Mouse (Mus musculus): ENCODE results near the gene Zfp667.
A peak's percentile ranks its signal among the peaks of the same experiment; 100 is the strongest.
"Not testable (repeated sequence)": the region's sequence is repeated elsewhere in the genome, so short reads cannot be mapped to it uniquely, and the experiment has no call there.

Zfp667 gene

DNA sequence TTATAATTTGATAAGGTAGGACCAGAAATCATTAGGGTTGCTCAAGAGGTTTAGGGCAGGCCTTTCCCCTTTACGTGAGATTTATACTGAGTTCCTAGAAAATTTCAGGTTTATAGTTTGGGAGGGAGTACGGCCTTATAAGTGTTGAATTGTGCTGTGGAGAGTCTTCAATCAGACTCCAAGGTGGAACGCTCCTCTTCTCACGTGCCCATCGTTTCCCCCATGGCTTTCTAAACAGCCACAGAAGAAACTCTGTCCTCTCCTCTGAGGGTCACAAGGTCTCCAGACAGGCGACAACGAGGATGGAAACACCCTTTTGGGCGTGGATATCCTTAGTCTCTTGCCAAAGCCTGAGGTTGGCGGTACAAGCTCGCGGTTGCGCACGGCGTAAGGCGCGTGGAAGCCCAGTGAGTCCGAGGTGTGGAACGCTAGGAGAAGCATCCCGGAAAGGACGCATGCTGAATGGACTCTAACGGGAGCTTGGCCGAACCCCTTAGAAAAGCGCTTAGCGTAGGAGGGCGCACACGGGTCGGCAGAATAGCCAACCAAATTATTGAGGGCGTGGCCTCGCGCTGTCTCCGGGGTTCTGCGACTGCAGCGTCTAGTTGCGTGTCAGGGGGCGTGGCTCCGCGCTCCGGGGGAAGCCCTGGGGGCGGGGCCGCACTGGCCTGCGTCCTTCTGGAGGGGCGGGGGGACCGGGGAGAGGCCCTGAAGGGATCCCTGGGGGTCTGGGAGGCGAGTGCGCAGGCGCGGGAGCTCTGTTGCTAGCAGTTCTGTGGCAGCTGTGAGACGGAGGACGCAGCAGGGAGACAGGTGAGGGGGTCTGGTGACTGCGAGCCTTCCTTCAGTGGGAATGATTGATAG, at the start of gene Zfp667:
Gene Zfp667 (plus strand): TSS at position 738 of the 864 bp plus-strand sequence.
- DNase-seq (ENCODE audit: low spot score in 2 of 2): peak; percentile 99 to 100

DNA sequence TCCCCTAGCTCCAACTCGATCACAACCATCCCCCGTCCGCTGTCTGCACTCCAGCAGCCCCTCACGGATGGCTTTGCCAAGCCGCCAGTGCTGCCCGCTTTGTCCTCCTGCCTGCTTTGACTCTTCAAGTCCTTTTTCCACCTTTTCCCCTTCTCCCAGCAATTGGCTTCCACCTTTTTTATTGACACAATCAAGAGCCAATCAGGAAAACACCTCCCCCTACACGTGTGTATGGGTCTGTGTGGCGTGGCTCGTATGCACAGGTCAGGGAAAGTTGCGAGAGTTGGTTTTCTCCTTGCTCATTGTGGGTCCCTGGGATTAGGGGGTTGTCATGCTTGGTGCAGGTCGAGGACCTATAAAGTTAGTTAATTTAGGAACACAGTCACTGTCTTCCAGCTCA, 46.6 kb upstream of the Zfp667 start:
- no peak for DNase-seq (ENCODE audit: low spot score in 2 of 2)

DNA sequence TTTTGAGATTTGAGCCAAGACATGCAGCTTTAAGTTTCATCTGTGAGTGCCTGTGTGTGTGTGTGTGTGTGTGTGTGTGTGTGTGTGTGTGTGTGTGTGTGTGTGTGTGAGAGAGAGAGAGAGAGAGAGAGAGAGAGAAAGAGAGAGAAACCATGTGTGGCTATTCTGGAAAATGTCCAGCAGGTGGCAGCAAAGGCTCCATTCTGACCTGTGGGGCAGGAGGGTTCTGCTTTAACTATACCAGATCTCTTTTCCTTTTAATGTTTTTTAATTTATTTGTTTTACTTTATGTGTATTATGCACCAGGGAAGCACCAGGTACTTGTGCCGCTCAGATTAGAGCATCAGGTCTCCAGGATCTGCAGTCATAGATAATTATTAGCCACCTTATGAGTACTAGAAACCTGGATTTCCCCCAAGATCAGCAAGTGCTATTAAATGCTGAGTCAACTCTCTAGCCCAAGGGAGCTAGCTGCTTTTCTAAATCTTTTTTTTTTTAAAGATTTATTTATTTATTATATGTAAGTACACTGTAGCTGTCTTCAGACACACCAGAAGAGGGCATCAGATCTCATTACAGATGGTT, 45.4 kb upstream of the Zfp667 start:
- DNase-seq (ENCODE audit: low spot score in 2 of 2): peak in 1 of 2 experiments; percentile 41

DNA sequence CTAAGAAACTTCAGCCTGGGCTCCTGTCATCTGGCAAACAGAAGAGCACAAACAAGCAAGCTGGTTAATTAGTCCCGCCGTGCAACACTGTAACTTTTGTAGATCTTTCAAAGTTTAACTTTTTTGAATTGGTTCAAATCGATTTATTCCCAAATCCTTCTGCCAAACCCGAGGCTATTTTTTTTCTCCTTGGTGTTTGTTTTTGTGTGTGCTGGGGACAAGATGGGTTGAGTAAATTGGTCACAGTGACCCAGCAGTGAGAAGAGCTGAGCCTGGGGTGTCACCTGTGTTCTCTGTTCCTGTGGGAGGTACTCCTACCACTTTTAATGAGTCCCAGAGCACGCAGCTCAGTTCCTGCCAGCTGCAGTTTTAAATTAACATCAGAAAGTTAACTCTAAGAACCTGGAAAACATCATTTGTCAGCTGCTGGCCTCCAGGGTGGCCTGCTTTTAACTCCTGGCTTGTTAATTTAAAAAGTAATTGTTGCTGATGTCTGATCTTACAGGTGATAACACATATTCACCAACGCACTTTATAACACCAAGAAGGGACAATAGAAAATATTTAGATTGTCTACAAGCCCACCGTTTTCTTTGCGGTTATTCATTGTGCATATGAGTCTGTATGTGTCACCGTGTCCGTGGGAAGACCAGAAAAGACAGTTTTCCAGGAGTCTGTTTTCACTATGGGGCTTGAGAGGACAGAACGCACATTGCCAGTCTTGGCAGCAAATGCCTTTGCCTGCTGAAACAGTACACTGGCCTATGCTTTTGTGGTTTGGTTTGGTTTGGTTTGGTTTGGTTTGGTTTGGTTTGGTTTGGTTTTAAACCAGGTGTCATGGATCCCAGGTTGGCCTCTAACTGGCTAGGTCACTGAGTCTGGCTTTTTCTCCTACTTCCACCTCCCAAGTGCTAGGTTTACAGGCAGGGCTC, 41.8 kb upstream of the Zfp667 start:
- DNase-seq (ENCODE audit: low spot score in 2 of 2): no peak

DNA sequence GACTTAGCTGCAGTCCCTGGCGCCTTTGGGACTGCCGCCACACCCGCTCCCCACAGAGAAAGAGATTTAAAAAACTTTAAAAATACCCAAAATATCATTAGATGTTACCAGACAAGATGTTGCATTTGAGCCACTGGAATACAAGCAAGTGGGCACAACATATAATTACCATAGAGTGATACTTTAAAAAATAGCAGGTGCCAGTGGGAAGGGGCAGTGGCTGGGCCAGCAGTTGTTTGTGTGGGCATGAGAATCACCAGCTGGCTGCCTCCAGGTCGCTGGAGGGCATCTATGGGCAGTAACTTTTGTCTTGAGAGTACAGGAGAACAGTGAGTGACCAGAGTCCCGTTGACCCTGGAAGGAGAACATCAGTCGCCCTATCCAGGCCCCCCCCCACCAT, 34.0 kb upstream of the Zfp667 start, which contains the start of gene Epp13:
Gene Epp13 (plus strand): TSS at position 301 of the 400 bp plus-strand sequence.
- no peak for DNase-seq (ENCODE audit: low spot score in 2 of 2)

DNA sequence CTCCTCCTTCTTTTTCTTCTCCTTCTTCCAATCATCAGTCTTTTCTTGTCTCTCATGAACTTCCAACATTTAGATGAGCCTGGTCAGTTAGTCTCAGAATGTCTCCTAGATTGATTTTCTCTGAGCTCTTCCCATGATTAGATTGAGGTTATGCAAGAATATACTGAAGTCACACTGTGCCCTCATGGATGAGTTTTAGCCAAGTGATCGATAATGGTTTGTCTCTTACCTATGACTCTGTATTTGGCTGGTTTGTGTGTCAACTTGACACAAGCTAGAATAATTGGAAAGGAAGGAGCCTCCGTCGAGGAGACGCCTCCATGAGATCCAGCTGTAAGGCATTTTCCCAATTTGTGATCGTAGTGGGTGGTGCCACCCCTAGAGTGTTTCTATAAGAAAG, 31.9 kb upstream of the Zfp667 start:
- no peak for DNase-seq (ENCODE audit: low spot score in 2 of 2)

DNA sequence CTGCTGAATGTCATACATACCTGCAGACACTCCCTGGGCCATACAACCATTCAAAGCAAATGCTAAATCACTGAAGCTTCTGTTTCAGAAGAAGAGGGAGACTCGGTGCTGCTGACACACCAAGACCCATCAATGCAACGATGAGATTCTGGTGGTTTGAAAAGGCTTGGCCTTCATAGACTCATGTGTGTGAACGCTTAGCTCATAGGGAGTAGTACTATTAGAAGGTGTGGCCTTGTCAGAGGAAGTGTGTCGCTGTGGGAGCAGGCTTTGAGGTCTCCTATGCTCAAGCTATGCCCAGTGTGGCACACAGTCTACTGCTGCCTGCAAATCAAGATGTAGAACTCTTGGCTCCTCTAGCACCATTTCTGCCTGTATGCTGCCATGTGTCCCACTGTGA, 29.0 kb upstream of the Zfp667 start:
- DNase-seq (ENCODE audit: low spot score in 2 of 2): no peak

DNA sequence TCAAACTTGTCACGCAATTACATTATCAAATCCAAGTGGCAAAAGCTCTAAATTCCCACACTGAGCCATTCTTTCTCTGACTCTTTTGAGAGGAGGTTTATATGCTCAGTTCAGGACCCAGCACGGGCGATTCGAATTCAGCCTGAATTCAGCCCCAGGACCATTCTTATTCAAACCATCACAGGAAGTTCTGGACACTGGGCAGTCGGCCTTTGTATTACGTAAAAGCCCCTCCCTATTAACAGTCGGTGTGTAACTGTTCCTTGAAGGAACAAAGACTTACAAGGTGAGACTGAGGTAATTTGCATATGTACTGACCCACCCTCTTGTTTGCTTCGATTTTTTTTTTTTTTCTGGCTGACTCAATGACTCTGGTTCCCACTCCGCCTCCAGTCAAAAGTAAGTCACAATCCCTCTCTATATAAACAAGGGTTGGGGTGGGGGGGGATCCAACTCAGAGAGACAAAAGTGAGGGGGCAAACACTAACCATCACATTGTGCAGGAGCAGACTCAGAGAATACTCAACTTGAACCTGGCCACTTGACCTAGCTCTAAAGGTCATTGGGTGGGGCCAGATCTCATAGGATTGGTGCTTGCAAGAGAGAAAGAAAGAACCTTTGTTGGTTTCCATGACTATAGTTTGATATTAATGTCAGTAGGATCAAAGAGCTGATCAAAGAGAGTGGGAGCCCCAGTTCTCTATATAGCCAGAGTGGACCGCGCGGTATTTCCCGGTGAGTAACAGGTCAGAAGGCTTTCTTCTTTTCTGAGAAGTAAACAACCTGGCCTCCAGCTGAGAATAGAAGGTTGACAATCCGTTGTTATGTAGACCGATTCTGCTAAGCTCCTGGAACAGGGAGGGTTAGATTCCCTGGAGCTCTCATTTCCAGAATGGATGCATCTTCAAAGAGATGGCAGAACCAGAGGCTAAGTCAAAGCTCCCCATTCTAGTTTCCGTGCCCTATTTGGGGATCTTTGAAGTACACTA, 27.9 kb upstream of the Zfp667 start:
- no peak for DNase-seq (ENCODE audit: low spot score in 2 of 2)

DNA sequence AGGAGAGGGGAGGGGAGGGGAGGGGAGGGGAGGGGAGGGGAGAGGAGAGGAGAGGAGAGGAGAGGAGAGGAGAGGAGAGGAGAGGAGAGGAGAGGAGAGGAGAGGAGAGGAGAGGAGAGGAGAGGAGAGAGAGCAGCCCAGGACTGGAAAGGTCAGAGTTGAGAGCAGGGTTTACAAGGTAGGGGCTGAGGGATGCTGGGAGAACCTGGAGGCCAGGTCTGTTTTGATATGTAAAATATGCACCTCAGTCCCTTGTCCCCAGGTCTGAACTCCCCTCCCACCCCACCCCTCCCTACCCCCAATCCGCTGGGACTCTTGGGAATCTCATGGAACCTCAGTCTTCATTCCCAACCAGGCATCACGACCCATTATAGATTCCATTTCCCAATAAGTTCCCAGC, 26.4 kb upstream of the Zfp667 start:
- not testable (repeated sequence) for DNase-seq (ENCODE audit: low spot score in 2 of 2)

DNA sequence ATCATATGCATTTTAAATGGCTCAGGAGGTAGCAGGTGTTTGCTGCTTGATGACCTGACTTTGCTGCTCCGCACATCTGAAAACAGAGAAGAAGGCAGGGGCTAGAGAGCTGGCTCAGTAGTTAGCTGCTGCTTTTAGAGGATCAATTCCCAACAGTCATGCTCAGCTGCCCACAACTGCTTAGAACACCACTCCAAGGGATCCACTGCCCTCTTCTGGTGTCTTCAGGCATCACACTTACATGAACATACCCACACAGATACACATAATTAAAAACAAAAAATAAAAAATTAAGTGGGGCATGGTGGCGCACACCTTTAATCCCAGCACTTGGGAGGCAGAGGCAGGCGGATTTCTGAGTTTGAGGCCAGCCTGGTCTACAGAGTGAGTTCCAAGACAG, 24.3 kb upstream of the Zfp667 start:
- no peak for DNase-seq (ENCODE audit: low spot score in 2 of 2)

DNA sequence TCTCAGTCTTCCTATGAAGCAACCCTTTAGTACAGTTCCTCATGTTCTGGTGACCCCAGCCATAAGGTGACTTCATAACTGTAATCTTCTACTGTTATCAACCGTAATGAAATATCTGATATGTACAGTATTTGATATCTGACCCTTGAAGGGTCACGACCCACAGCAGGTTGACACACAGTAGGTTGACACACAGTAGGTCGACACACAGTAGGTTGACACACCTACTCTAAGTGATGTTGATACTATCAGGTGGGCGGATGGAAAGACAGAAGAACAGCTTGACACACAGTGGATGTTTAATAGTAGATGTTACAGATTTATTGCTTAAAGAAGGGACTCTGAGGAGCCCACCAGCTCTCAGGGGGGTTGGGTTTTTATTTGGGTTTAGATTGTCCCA, 23.4 kb upstream of the Zfp667 start:
- no peak for DNase-seq (ENCODE audit: low spot score in 2 of 2)

DNA sequence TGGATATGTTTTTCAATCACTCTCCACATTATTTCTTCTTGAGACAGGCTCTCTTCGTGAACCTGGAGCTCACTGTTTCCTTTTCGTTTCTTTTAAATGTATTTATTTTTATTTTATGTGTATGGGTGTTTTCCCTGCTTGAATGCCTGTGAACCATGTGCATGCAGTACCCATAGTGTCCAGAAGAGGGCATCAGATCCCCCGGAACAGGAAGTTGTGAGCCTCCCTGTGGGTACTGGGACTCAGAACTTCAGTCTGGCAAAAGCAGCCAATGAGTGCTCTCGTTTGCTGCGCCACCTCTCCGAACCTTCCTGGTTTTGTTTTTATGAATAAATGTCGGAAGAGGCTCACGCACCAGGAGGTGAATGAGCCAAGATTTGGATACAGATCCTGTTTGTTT, 20.7 kb upstream of the Zfp667 start:
- peak; percentile 27 to 57 for DNase-seq (ENCODE audit: low spot score in 2 of 2)

DNA sequence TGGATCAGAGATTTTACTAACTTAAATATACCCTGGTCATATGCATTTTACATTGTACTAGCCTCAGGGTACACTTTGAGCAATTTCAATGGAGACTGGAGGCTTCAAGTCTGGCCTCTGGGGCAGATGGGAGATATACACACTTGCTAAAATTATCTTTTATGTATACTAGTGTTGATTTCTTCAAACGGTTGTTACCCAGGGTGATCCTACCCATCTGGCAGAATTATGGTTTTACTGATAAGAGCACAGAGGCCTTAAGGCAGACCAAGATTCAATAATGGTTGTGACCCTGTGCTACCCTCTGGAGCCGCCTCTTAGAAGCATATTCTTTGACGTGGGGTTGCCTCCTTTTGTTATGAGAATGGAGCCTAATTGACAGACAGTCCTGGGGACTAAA, 8.5 kb upstream of the Zfp667 start:
- no peak for DNase-seq (ENCODE audit: low spot score in 2 of 2)

DNA sequence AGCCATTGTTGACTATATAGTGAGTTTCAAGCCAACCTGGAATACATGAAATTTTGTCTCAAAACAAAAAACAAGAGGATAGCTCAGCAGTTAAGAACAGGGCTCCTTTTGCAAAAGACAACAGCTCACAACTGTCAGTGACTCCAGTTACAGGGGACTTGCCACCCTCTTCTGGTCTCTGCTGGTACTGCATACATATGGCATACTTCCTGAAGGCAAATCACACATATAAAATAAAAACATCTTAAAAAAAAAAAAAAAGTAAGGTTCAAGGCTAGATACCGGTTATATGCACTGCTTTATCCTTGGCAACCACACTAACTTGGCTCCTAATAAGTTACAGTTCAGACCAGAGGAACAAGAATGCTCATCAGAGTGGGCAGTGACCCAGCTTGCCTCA, 3.6 kb upstream of the Zfp667 start:
- peak; percentile 79 to 86 for DNase-seq (ENCODE audit: low spot score in 2 of 2)

DNA sequence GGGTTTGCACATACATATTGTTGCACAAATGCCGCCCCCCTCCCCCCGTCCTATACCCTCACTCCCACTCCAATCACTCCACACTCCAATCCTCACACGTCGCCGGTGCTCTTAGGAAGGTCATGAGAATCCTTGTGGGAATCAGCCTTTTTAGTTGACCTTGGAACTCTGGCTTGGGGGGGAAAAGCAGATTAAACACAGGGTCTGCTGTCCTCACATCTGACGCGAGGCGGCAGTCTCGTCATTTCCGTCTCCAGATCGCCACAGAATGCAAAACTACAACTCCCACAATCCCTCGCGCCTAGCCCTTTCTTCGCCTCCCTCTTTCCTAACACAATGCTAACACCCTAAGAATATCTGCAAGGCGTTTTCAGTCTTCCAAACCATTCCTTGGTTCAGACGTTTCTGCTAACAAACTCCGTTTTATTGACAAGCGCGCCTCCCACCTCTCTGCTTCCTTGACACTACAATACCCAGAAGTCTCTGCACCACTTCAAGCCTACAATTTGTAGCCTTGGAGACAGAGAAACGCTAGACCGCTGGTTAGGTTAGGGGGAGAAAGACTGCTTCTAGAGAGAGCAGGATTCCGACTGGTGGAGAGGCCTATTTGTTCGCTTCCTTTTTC, 2.8 kb upstream of the Zfp667 start:
- DNase-seq (ENCODE audit: low spot score in 2 of 2): peak; percentile 67 to 72

DNA sequence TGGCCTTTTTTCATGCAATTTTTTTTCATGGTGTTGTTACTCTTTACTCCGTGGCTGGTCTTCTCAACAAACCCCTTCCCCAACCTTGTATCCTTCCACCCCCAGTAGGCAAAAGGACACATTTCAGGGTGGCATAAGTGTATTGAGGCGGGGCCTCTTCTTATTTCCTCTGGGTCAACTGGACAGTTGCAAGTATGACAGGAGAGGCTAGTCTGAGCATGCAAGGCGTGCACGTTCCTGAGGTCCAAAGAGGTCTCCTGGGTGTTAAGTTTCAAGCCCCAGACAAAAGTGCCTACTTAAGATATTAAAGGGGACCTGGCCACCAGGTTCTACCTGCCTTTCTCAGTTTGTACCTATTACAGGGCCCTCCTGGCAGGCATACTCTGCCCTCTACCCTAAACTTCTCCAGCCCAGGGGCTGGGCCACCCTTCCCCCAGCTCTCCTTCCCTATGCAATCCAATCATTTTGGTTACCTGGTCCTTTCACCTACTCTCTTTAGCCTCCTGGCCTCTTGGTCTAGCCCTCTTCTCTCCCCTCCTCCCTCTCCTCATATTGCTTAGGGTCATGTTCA, 1.9 kb upstream of the Zfp667 start:
- DNase-seq (ENCODE audit: low spot score in 2 of 2): no peak

DNA sequence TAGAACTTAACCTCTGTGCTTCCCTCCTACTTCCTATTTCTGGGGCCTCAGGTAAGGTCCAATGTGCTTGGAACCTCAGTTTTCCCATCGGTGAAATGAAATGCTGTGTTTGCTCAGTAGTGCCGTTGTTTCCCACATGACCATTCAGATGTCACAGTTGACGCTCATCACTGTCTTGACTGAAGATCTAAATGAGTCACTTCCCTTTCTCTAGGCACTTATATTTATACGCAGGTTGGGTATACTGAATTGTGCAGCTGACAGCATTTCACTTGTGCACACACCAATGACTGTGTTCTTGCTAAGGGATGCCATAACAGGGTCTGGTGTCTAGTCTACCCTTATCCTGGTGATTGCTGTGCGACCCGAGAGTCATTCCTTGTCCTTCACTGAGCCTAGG, 1.0 kb upstream of the Zfp667 start:
- DNase-seq (ENCODE audit: low spot score in 2 of 2): no peak

DNA sequence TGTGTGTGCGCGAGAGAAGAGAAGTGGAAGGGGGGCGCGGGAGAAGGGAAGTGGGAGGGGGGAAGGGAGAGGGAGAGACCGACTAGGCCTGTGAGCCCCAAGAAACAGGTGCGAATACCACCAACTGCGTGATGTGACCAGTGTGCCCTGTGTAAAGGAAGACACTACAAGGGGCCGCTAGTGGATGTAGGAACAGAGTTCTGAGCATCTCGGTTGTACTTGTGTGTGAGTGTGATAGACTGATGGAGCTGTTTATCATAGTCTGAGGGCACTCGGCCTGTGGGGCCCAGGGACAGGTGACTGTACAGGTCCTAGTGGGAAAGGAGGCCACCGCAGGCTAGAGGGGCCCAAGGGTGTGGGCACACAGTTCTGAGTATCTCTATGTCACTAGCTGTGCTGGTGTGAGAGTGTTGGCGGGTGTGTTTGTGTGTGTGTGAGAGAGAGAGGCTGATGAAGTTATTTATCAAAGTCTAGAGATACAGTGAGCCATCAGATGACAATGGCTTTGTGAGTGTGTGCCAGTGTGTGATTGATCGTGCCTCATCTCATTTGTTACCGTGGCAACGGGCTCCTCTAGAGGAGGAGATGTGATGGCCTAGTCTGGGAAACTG, 647 bp downstream of the Zfp667 start:
- DNase-seq (ENCODE audit: low spot score in 2 of 2): peak; percentile 29 to 34

DNA sequence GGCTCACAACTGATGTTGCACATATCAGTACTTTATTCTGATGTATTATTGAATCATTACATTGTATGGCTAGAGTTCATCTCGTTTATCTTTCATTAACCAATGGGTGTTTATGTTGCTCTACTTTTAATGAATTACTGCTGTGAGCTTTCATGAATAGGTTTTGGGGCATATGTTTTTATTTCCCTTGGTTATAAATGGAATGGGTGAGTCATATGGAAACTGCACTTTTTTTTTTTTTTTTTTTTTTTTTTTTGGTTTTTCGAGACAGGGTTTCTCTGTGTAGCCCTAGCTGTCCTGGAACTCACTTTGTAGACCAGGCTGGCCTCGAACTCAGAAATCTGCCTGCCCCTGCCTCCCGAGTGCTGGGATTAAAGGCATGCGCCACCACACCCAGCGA, 4.7 kb downstream of the Zfp667 start:
- DNase-seq (ENCODE audit: low spot score in 2 of 2): not testable (repeated sequence)

DNA sequence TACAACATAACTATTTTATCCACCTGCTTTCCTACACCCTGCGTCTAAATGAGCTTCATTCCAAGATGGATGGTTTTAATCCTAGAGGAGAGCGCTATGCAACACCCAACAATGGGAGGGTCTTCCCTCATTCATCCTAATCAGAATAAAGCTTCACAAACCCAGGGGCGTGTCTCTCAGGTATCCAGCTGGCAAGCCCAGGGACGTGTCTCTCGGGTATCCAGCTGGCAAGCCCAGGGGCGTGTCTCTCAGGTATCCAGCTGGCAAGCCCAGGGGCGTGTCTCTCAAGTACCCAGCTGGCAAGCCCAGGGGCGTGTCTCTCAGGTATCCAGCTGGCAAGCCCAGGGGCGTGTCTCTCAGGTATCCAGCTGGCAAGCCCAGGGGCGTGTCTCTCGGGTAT, 14.4 kb downstream of the Zfp667 start:
- not testable (repeated sequence) for DNase-seq (ENCODE audit: low spot score in 2 of 2)
